Mouse (Mus musculus): Measurements from ENCODE around the gene Klk6. TPM values are rescaled to one million over a fixed set of nuclear protein-coding genes. Genes with fewer than 3 reads are reported as not detected.

Klk6 gene
- not detected in 2 replicates for polyA plus RNA-seq (2012; ENCODE audit: insufficient read depth, insufficient read length, missing spikeins)

DNA sequence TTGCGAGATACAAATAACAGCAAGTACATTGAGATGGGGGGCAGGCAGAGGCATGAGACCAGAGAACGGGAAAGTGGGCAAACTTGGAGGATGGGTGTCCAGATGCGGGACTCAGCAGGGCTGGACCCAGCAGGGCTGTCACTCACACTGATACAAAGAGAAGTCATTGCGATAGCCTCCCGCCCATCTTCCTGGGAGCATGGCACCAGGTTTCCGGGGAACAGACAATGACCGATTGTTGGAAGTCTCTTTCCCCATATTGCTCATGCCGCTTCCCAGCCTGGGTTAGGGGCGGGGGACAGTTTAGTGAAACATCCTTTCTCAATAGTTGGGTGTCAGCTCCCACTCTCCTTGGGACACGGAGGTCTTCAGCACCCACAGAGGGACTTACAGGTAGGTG is at the start of gene Klk6:
Gene Klk6, plus strand, starts transcription at position 301 of the 400 bp plus-strand sequence.
- H3K4me1 ChIP-seq (ENCODE audit: control insufficient read depth, insufficient read depth, low read length) = no peaks in the 10 kb centered on the region
- no peak for TF ChIP-seq POLR2A (IDR thresholded peaks at IDR 0.05; ENCODE audit: borderline replicate concordance, low read depth, low read length)
- H3K4me3 ChIP-seq (ENCODE audit: insufficient read depth, low read length) = no peak within 1 kb of the TSS
- no peak within 1 kb of the TSS for H3K27ac ChIP-seq (ENCODE audit: insufficient read depth, low read depth, low read length)

- H3K4me3 ChIP-seq (ENCODE audit: insufficient read depth, low read length) = no peak overlapping the region
Measured at GRCm38 (mm10) chr7:43774802-43775201, 49.5 kb upstream of the Klk6 start.

GRCm38 (mm10) chr7:43775311-43776057 is 48.8 kb upstream of the Klk6 start:
- Histone ChIP-seq H3K27ac (ENCODE audit: insufficient read depth, low read depth, low read length) (no peak overlapping the region), H3K4me3 (ENCODE audit: insufficient read depth, low read length) (no peak overlapping the region), H3K4me1 (ENCODE audit: control insufficient read depth, insufficient read depth, low read length) (no peaks in the 10 kb centered on the region)
- TF ChIP-seq POLR2A (IDR thresholded peaks at IDR 0.05; ENCODE audit: borderline replicate concordance, low read depth, low read length) (no peak), CTCF (IDR thresholded peaks at IDR 0.05; ENCODE audit: low read depth, low read length) (no peak)

More at GRCm38 (mm10) chr7:43774802-43775201, 49.5 kb upstream of the Klk6 start:
- TF ChIP-seq POLR2A (IDR thresholded peaks at IDR 0.05; ENCODE audit: borderline replicate concordance, low read depth, low read length) = no peak
- no peak for TF ChIP-seq CTCF (IDR thresholded peaks at IDR 0.05; ENCODE audit: low read depth, low read length)
- H3K27ac ChIP-seq (ENCODE audit: insufficient read depth, low read depth, low read length) = no peak overlapping the region
- no peaks in the 10 kb centered on the region for H3K4me1 ChIP-seq (ENCODE audit: control insufficient read depth, insufficient read depth, low read length)

- TF ChIP-seq POLR2A (IDR thresholded peaks at IDR 0.05; ENCODE audit: borderline replicate concordance, low read depth, low read length) (no peak), CTCF (IDR thresholded peaks at IDR 0.05; ENCODE audit: low read depth, low read length) (no peak)
- Histone ChIP-seq H3K4me1 (ENCODE audit: control insufficient read depth, insufficient read depth, low read length) (no peaks in the 10 kb centered on the region), H3K27ac (ENCODE audit: insufficient read depth, low read depth, low read length) (no peak overlapping the region), H3K4me3 (ENCODE audit: insufficient read depth, low read length) (no peak overlapping the region)
Measured at GRCm38 (mm10) chr7:43776506-43776905, 47.8 kb upstream of the Klk6 start.

DNA sequence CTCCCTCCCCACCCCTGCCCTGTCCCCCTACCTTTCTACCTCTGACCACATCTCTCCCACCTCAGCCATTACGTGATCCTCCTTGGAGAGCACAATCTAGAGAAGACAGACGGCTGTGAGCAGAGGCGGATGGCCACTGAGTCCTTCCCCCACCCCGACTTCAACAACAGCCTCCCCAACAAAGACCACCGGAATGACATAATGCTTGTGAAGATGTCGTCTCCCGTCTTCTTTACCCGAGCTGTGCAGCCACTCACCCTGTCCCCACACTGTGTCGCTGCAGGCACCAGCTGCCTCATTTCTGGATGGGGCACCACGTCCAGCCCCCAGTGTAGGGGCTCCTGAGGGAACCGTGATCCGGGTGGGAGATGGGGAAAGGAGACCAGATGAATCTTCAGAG is 46.9 kb upstream of the Klk6 start:
- no peak overlapping the region for H3K27ac ChIP-seq (ENCODE audit: insufficient read depth, low read depth, low read length)
- TF ChIP-seq CTCF (IDR thresholded peaks at IDR 0.05; ENCODE audit: low read depth, low read length) (no peak), POLR2A (IDR thresholded peaks at IDR 0.05; ENCODE audit: borderline replicate concordance, low read depth, low read length) (no peak)
- H3K4me3 ChIP-seq (ENCODE audit: insufficient read depth, low read length) = no peak overlapping the region
- H3K4me1 ChIP-seq (ENCODE audit: control insufficient read depth, insufficient read depth, low read length) = no peaks in the 10 kb centered on the region

DNA sequence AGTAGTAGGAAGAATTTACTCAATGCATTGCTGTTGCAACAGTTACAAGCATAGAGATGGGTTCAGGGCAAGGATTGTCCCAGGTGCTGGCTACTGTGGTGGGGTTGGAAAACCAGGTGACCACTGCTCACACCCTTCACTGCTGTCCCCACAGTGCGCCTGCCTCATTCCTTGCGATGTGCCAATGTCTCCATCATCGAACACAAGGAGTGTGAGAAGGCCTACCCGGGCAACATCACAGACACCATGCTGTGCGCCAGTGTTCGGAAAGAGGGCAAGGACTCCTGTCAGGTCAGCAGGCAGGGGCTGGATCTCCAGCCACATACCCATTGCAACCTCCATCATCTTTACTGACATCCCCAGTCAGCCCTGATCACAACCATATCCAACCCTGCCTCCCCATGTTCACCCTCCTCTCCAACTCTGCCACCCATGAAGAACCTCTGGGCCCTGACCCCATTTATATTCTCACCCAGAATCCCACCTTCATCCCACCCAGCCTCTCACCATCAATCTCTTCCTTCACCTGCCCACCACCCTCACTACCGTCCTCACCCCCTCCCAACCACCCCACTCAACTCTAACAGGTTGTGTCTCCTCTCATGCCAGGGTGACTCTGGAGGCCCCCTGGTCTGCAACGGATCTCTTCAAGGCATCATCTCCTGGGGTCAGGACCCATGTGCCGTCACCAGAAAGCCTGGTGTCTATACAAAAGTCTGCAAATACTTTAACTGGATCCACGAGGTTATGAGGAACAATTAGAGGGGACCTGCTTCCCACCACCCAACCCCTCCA is 45.9 kb upstream of the Klk6 start:
- Histone ChIP-seq H3K27ac (ENCODE audit: insufficient read depth, low read depth, low read length) (no peak overlapping the region), H3K4me3 (ENCODE audit: insufficient read depth, low read length) (no peak overlapping the region), H3K4me1 (ENCODE audit: control insufficient read depth, insufficient read depth, low read length) (no peaks in the 10 kb centered on the region)
- TF ChIP-seq POLR2A (IDR thresholded peaks at IDR 0.05; ENCODE audit: borderline replicate concordance, low read depth, low read length) (no peak), CTCF (IDR thresholded peaks at IDR 0.05; ENCODE audit: low read depth, low read length) (no peak)

DNA sequence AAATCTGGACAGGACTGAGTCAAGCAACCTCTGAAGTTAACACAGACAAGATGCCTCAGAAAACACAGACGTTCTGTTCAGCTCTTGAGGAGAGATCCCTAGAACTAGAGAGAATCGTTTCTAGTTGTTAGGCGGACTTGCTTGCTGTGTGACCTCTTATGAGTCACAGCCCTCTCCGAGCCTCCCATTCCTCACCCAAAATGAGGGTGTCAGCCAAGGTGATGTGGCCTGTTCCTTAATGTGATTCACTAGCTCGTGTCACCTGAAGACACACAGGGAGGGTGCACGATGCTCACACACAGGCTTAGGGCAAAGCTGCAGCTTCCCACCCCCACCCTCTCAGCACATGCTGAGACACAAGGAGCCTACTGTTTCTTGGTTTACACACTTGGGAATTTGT is 44.1 kb upstream of the Klk6 start:
- Histone ChIP-seq H3K4me3 (ENCODE audit: insufficient read depth, low read length) (no peak overlapping the region), H3K4me1 (ENCODE audit: control insufficient read depth, insufficient read depth, low read length) (no peaks in the 10 kb centered on the region), H3K27ac (ENCODE audit: insufficient read depth, low read depth, low read length) (no peak overlapping the region)
- TF ChIP-seq POLR2A (IDR thresholded peaks at IDR 0.05; ENCODE audit: borderline replicate concordance, low read depth, low read length) (no peak), CTCF (IDR thresholded peaks at IDR 0.05; ENCODE audit: low read depth, low read length) (no peak)

DNA sequence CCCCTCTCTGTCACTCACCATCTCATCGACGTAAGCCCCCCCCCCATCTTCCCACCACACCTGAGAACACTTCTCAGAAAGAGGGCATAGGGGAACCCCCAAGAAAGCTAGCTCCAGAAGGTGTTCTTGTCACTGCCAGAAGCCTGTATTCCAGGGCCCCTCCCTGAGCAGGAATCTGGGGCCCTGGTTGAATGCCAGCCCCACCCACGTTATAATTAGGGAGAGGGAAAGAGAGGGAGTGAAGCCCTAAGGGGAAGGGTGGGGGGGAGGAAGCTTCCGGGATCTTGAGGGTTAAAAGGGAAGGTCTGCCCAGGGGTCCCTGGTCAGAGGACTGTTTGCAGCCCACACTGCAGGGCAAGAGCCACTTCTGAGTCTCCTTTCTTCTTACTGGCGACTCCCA is 43.6 kb upstream of the Klk6 start, which contains the start of gene Klk10:
Gene Klk10, plus strand, starts transcription at position 290 of the 400 bp plus-strand sequence.
- H3K27ac ChIP-seq (ENCODE audit: insufficient read depth, low read depth, low read length) = no peak within 1 kb of the TSS
- H3K4me1 ChIP-seq (ENCODE audit: control insufficient read depth, insufficient read depth, low read length) = no peaks in the 10 kb centered on the region
- H3K4me3 ChIP-seq (ENCODE audit: insufficient read depth, low read length) = no peak within 1 kb of the TSS
- TF ChIP-seq POLR2A (IDR thresholded peaks at IDR 0.05; ENCODE audit: borderline replicate concordance, low read depth, low read length) (no peak), CTCF (IDR thresholded peaks at IDR 0.05; ENCODE audit: low read depth, low read length) (no peak)

GRCm38 (mm10) chr7:43781541-43781940 is 42.8 kb upstream of the Klk6 start:
- Histone ChIP-seq H3K4me1 (ENCODE audit: control insufficient read depth, insufficient read depth, low read length) (no peaks in the 10 kb centered on the region), H3K4me3 (ENCODE audit: insufficient read depth, low read length) (no peak overlapping the region)

More at GRCm38 (mm10) chr7:43781541-43781940, 42.8 kb upstream of the Klk6 start:
- TF ChIP-seq CTCF (IDR thresholded peaks at IDR 0.05; ENCODE audit: low read depth, low read length) (no peak), POLR2A (IDR thresholded peaks at IDR 0.05; ENCODE audit: borderline replicate concordance, low read depth, low read length) (no peak)
- no peak overlapping the region for H3K27ac ChIP-seq (ENCODE audit: insufficient read depth, low read depth, low read length)

Data from bone marrow macrophage, adult 2 months (primary cell).